Mouse (Mus musculus) monocyte, adult 5-6 weeks (primary cell): Measurements from ENCODE around the gene Eif3d. TPM values are rescaled to one million over a fixed set of nuclear protein-coding genes. Genes with fewer than 3 reads are reported as not detected.

ENCODE experiments used
- ATAC-seq: fragments of 153-309, 156-312 bp; replicated peaks from 2 replicates; pipeline ENCODE4 v1.8.0; 2017; ENCODE audit warnings: mild to moderate bottlenecking; ENCODE audit not compliant: low TSS enrichment, insufficient number of reproducible peaks, severe bottlenecking, poor library complexity, low FRiP score
- total RNA-seq: library from RNA; stranded (forward); fragments of 200-1000, 200-491, 200-594 nt; gene quantifications from 3 replicates; pipeline ENCODE4 v1.2.3, GENCODE M21; 2017

The Eif3d gene
- total RNA-seq, 1 experiment from 2014 or later = 119 TPM

DNA sequence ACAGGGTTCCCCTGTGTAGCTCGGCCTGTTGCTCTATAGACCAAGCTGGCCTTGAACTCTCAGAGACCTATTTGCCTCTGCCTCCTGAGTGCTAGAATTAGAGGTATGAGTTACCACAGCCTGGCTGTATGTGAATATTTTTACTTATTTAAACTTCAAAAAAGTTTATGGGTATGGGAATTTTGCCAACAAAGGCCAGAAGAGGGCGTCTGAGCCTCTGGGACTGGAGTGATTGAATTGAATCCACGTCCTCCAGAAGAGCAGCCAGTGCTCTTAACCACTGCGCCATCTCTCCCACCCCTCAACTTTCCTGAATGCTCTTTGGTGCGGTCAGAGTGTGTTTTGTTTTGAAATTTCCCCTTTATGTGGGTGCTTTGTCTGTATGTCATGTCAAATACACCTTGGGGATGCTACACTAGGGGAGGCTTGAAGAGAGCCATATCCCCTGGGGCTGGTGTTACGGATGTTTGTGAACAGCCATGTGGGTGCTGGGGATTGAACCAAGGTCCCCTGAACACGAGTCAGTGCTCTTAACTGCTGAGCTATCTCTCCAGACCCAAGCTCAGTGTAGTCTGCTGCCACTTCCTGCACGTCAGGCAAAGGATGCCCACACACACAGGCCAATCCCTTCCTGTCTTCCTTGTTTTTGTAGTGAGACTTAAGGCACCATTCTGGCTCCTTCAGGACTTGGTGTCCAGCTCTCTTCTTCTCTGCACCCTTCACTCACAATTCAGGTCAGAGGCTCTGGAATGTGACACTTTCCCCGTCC is 47.2 kb downstream of the Eif3d start:
- no peak for ATAC-seq

DNA sequence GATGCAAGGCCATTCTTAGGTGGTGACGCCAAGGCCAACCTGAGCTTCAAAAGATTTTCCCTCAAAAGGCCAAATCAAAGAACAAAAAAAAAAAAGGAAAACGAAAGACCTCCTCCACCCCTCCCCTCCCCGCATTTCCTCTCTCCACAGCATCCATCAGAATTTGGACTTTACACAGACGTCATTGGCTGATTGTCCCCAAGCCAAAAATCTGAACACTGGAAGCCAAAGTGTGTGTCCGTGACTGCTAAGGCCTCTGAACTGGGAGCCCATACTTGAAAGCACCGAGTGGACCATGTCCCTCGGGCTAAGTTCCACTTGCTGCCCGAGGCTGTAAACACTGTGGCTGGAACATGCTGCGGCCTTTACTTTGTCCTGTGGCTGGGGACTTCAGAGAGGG is 47.9 kb downstream of the Eif3d start:
- no peak for ATAC-seq

DNA sequence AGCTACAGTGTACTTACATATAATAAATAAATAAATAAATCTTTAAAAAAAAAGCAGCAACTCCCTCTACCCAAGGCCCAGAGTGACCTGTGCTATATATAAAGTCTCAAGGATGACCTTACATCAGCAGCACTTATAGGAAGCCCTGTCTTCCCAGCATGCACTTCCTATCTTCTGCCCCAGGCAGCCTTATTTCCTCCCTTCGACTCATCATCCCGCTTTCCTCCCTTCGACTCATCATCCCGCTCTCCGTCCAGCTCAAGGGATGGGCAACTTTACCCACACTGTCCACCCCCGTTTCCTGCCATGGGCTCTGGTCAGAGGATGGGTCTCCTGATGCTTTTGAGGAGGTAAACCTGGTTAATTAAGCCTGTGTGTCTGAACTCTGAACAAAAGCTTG is 49.0 kb downstream of the Eif3d start:
- no peak for ATAC-seq

DNA sequence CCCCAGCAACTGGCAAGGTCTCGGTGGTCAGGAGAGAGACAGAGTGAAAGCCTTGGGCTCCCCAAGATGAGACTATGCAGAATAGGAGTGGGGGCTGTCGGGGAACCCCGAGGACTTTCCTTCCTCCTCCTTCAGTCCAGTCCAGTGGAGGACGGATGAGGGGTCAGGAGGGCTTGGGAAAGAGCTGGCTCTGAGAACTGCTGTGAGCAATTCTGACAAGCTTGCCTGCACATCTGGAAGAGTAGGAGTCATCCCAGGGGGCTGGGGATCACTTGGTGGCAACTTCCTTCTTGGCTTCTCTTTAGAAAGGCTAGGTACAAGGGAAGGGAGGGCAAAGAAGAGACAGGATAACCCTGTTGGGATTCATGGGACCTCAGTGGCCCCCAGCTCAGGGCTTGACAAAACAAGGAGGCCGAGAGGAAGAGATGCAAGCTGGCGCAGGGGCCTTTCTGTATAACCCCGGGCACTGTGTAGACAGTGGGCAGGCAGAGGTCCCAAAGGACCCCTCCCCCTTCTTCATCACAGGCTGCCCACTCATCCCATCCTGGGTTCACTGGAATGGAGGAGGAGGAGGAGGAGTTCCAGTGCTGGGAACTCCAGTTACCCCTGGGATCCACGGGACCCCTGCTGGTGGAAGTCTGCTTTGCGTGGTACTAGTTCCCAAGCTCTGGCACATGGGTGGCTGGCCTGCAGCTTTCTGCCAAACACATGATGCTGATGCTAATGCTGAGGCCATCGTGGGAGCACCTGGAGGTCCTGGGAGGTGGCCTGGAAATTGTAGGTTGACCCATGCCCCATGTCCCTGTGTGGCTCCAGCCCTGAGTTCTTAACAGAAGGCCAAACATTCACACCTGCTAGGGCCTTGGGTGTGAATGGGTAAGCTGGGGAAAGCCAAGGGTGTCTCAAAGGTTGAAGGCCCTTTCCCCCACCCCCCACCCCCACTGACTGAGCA is 49.8 kb downstream of the Eif3d start:
- ATAC-seq = no peak

GRCm38 (mm10) chr15:77919441-77919840 is 51.2 kb downstream of the Eif3d start:
- ATAC-seq = no peak

GRCm38 (mm10) chr15:77916851-77917544 is 53.6 kb downstream of the Eif3d start:
- peak; percentile 64 for ATAC-seq

DNA sequence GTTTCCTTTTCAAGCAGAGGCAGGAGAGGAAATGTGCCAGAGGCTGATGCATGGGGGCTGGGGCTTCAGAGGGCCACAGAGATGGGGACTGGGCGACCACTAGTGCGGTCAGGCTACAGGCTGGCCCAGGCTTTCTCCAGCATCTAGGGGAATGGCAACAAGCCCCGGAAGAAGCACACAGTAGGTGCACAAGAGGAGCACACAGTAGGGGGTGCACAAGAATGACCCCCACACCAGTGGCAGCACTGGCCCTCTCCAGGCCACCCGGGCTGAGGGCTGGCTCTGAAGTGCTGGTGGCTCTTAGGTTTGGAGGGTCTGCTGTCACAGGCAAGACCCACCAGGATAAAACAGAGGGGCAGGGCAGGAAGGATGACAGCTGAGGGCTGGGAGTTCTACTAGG is 55.3 kb downstream of the Eif3d start:
- ATAC-seq = no peak

GRCm38 (mm10) chr15:77914507-77914906 is 56.1 kb downstream of the Eif3d start:
- no peak for ATAC-seq

DNA sequence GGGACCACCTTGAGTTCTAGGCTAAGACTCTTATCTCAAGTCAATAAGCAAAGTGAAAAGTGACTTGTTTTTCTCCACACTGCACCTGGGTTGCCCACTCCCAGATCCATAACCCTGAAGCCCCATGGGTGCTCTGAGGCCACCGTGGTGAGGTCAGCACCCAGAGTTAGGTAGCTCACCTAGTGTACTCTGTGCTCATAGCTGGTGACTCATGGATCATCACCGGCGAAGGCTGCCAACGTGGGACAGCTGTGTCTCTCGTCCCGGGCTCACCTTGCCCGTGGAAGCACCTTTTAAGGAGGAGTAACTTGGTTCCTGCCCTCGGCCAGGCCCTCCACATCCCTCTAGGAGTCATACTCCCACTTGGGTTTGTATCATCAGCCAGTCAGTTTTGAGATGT is 57.6 kb downstream of the Eif3d start:
- no peak for ATAC-seq

GRCm38 (mm10) chr15:77912585-77912984 is 58.0 kb downstream of the Eif3d start:
- ATAC-seq = no peak

DNA sequence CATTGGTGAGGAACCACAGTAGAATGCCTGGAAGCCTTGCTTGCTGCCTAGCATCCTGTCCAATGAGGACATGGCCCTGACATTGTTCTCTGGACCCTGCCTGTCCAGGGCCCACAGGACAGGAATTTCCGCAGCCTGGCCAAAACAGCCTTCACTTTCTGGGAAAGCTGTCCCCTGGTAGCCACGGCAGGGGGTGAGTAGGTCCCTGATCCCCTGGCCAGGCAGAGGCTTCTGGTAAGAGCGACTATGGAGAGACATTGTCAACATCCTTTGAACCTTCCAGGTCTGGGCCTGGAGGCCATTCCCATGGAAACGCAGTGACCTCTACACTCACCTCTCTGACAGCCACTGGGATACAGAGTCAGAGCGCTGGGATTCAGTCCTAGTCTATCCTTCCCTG is 58.6 kb downstream of the Eif3d start:
- ATAC-seq = no peak

DNA sequence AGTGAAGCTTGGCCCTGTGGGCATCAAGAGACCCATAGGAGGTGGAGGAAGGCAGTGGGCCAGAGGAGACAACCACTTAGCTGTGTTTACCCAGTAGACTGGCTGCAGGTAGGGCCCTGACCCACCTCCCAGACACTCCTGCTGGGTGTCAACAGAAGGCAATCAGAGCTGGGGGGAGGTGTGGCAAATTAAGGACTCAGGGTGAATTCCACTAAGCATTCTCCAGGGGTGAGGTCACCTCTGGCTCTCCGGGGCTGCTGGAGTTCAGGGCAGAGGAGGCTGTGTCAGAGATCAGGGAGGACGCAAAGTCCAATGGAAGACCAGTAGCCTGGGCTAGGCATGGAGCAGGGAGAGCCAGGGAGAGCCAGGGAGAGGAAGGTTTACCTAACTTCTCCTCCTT is 59.5 kb downstream of the Eif3d start:
- no peak for ATAC-seq

Other genes with a start within 250 kb of the Eif3d start
- gene Apol9b, start 241.8 kb downstream of the Eif3d start, total RNA-seq = 0.39 to 2.0 TPM in 2 of 3 replicates, not detected in the other
- gene Apol8, start 213.8 kb downstream of the Eif3d start, total RNA-seq = 2.9 to 6.6 TPM (median 4.8 TPM) in 3 replicates
- gene Myh9, start 128.6 kb downstream of the Eif3d start, total RNA-seq = 908 to 1,221 TPM (median 925 TPM) in 3 replicates
- 27.0 to 38.4 TPM (median 33.9 TPM) in 3 replicates for gene Txn2, start 41.8 kb downstream of the Eif3d start, total RNA-seq
- gene Foxred2, start 14.1 kb downstream of the Eif3d start, total RNA-seq = 4.6 to 5.4 TPM (median 5.1 TPM) in 3 replicates
- gene Cacng2, start 149.2 kb upstream of the Eif3d start, total RNA-seq = not detected in 3 replicates
- 3.5 to 8.9 TPM (median 4.7 TPM) in 3 replicates for gene Ift27, start 203.3 kb upstream of the Eif3d start, total RNA-seq
- gene Pvalb, start 235.6 kb upstream of the Eif3d start, total RNA-seq = 0.49 TPM in 1 of 3 replicates, not detected in the others